Mouse (Mus musculus): Measurements from ENCODE around the gene Peli2. TPM values are rescaled to one million over a fixed set of nuclear protein-coding genes. Genes with fewer than 3 reads are reported as not detected.
"Not testable (repeated sequence)": the region's sequence is repeated elsewhere in the genome, so short reads cannot be mapped to it uniquely, and the experiment has no call there.

Peli2 gene
- polyA plus RNA-seq (2015; fragmentation: Nextera tagmentation; extraction: Ambion mirVana), result 6.9 and 7.3 TPM in 2 replicates

DNA sequence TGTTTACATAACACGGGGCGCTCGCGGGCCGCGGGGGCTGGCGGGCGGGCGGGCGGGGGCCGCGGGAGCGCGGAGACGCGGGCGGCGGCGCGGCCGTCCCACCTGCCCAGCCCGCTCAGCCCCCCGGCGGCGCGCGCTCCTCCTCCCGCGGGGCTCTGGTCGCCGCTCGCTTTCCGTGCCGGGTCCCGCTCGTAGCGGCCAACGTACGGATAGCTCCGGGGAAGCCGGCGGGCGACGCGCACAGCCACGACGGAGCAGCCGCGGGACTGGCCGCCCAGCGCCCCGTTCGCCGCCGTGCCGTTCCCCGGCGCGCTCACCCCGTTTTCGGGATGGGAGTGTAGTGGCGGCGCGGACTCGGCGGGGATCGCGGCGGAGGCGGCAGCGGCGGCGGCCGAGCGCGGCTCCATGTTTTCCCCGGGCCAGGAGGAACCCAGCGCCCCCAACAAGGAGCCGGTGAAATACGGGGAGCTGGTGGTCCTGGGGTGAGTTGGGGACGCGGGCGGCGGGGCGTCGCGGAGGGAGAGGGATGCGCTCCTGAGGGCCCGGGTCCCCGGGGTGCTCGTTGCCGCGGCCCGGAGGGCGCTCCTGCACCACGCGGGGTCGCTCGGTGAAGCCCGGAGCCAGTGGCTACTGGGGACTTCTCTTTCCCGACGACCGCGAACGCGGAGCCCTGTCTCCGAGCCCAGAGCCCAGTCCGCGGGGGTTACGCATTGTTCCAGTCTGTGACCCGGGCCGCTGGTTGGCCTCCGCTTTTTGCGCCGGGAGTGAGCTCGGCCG is at the start of gene Peli2:
Peli2 (plus strand) TSS at position 72 of the 777 bp plus-strand sequence.
- H3K4me3 ChIP-seq (replicated peaks; ENCODE audit: low read depth, low read length), result peak within 1 kb of the TSS; percentile 90
- H3K27me3 ChIP-seq (ENCODE audit: insufficient read depth, low read length), result no peaks in the 10 kb centered on the region
- peak; percentile 23; the same call in 1 of the 2 replicates for TF ChIP-seq CTCF (IDR thresholded peaks at IDR 0.05; ENCODE audit: low read depth)
- DNase-seq (ENCODE audit: low spot score) (peak; percentile 87), ATAC-seq (replicated peaks; ENCODE audit: low FRiP score, low read depth) (peak; percentile 85)
- WGBS, result 2% methylated on average over 94 of the region's 117 CpGs
- H3K9me3 ChIP-seq (replicated peaks; ENCODE audit: low read length), result no peaks in the 10 kb centered on the region
- H3K4me2 ChIP-seq (ENCODE audit: low read length), result peak within 1 kb of the TSS; percentile 95
- H3K36me3 ChIP-seq (ENCODE audit: insufficient read depth, low read length), result no peaks in the 10 kb centered on the region
- H3K27ac ChIP-seq, result peak within 1 kb of the TSS; percentile 90
- peak within 1 kb of the TSS; percentile 93 for H3K9ac ChIP-seq (ENCODE audit: low read depth, low read length)
- H3K4me1 ChIP-seq (replicated peaks; ENCODE audit: insufficient read depth, low read length), result peaks cover 4% of the 10 kb centered on the region; the same call in 1 of the 2 replicates

- ATAC-seq (replicated peaks; ENCODE audit: low FRiP score, low read depth), result no peak
- no peak for TF ChIP-seq CTCF (IDR thresholded peaks at IDR 0.05; ENCODE audit: low read depth)
- H3K4me1 ChIP-seq (replicated peaks; ENCODE audit: insufficient read depth, low read length), result no peaks in the 10 kb centered on the region
- no peak for DNase-seq (ENCODE audit: low spot score)
- 79% methylated on average over 4 of the region's 4 CpGs for WGBS
- H3K9ac ChIP-seq (ENCODE audit: low read depth, low read length), result no peak overlapping the region
- no peaks in the 10 kb centered on the region for H3K9me3 ChIP-seq (replicated peaks; ENCODE audit: low read length)
- no peaks in the 10 kb centered on the region for H3K36me3 ChIP-seq (ENCODE audit: insufficient read depth, low read length)
- no peak overlapping the region for H3K4me3 ChIP-seq (replicated peaks; ENCODE audit: low read depth, low read length)
- H3K27me3 ChIP-seq (ENCODE audit: insufficient read depth, low read length), result no peaks in the 10 kb centered on the region
- H3K4me2 ChIP-seq (ENCODE audit: low read length), result no peak overlapping the region
- H3K27ac ChIP-seq, result no peak overlapping the region
Observed at GRCm38 (mm10) chr14:48072104-48072503, 48.5 kb upstream of the Peli2 start.

- Histone ChIP-seq H3K27me3 (ENCODE audit: insufficient read depth, low read length) (no peaks in the 10 kb centered on the region), H3K4me3 (replicated peaks; ENCODE audit: low read depth, low read length) (no peak overlapping the region), H3K36me3 (ENCODE audit: insufficient read depth, low read length) (no peaks in the 10 kb centered on the region), H3K4me1 (replicated peaks; ENCODE audit: insufficient read depth, low read length) (no peaks in the 10 kb centered on the region), H3K9me3 (replicated peaks; ENCODE audit: low read length) (no peaks in the 10 kb centered on the region), H3K27ac (no peak overlapping the region), H3K4me2 (ENCODE audit: low read length) (no peak overlapping the region), H3K9ac (ENCODE audit: low read depth, low read length) (no peak overlapping the region)
- ATAC-seq (replicated peaks; ENCODE audit: low FRiP score, low read depth) (no peak), DNase-seq (ENCODE audit: low spot score) (peak; percentile 36)
- TF ChIP-seq CTCF (IDR thresholded peaks at IDR 0.05; ENCODE audit: low read depth), result no peak
- whole genome bisulfite sequencing, result 62% methylated on average over 24 of the region's 24 CpGs
Observed at GRCm38 (mm10) chr14:48073247-48074161, 47.1 kb upstream of the Peli2 start.

DNA sequence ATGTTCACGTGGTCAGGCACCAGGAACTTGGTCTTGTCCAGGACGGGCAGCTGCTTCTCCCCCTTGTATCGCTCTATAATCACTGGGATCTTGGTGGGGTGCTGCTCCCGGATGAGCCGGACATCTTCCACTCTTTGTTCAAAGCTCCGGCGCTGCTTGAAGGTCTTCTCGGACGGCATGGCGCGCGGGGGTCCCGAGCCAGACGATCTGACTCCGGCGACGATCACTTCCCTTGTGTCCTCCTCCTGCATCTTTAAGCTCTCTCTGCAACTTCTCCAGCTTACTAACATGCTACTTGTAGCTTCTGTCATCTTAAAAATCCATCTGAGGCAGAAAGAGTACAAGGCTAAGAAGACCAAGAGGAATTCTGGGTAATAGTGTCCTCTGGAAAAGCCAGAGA is 41.0 kb upstream of the Peli2 start:
- H3K27ac ChIP-seq; H3K4me3 ChIP-seq (replicated peaks; ENCODE audit: low read depth, low read length); H3K4me2 ChIP-seq (ENCODE audit: low read length); DNase-seq (ENCODE audit: low spot score); H3K9ac ChIP-seq (ENCODE audit: low read depth, low read length); H3K36me3 ChIP-seq (ENCODE audit: insufficient read depth, low read length); ATAC-seq (replicated peaks; ENCODE audit: low FRiP score, low read depth); H3K9me3 ChIP-seq (replicated peaks; ENCODE audit: low read length); H3K4me1 ChIP-seq (replicated peaks; ENCODE audit: insufficient read depth, low read length); H3K27me3 ChIP-seq (ENCODE audit: insufficient read depth, low read length): not testable (repeated sequence)
- WGBS, result 95% methylated on average over 17 of the region's 17 CpGs

DNA sequence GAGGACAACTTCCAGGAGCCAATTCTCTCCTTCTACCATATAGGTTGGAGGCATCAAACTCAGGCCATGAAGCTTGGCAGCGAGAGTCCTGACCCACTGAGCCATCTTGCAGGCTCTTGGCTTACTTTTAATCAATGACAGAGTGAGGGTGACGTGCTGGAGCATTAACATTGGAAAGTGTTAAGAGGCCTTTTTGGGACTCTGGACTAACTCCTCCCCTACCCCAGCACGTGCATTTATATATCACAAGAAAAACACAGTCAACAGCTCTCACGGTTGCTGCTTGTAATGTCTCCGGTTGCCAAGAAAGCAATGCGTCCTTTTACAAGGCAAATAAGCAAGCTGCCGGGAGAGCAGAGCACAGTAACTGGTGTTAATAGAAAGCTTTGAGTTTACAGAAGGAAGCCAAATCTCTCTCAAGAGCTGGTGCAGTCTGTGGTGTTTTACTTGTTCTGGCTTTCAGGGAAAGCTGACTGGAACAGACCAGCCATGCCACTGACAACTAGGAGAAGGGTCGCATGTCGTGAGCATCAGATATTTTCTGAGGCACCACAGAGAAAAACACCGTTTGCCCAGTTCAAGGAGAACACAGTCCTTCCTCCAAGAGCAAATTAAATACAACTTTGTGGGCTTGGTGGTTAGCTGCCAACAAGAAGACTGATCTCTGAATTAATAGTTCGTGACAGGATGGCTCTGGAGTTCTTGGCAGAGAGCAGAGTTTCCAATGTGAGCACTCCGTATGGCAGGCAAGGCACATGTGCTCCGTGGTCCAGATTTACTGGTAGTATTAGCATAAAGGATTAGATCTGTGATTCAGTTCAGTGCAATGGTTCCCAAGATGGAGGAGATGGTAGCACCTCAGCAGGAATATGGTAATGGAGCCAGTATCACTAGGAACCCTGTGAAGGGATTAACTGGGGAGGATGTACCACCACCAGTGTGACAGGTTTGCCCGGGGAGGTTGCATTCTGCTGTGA is 36.5 kb upstream of the Peli2 start:
- Histone ChIP-seq H3K27me3 (ENCODE audit: insufficient read depth, low read length) (no peaks in the 10 kb centered on the region), H3K4me3 (replicated peaks; ENCODE audit: low read depth, low read length) (no peak overlapping the region), H3K9ac (ENCODE audit: low read depth, low read length) (no peak overlapping the region), H3K4me2 (ENCODE audit: low read length) (no peak overlapping the region), H3K9me3 (replicated peaks; ENCODE audit: low read length) (no peaks in the 10 kb centered on the region), H3K27ac (no peak overlapping the region), H3K4me1 (replicated peaks; ENCODE audit: insufficient read depth, low read length) (no peaks in the 10 kb centered on the region), H3K36me3 (ENCODE audit: insufficient read depth, low read length) (no peaks in the 10 kb centered on the region)
- DNase-seq (ENCODE audit: low spot score) (peak; percentile 36), ATAC-seq (replicated peaks; ENCODE audit: low FRiP score, low read depth) (peak; percentile 59; the same call in 1 of the 2 replicates)
- no peak for TF ChIP-seq CTCF (IDR thresholded peaks at IDR 0.05; ENCODE audit: low read depth)
- WGBS, result 21% methylated on average over 14 of the region's 14 CpGs
